Mouse (Mus musculus) colon, adult 2 months (tissue): ENCODE results near the gene Aprt. TPM values are rescaled to one million over a fixed set of nuclear protein-coding genes. Genes with fewer than 3 reads are reported as not detected.

ENCODE experiments used
- polyA plus RNA-seq: library from polyadenylated mRNA; depleted of rRNA; stranded (reverse); fragments of >200 nt; gene quantifications from 2 replicates; pipeline ENCODE4 v1.2.3, GENCODE M21; 2012; rRNA removed

Gene Aprt
- polyA plus RNA-seq: 277 TPM in 2 replicates

DNA sequence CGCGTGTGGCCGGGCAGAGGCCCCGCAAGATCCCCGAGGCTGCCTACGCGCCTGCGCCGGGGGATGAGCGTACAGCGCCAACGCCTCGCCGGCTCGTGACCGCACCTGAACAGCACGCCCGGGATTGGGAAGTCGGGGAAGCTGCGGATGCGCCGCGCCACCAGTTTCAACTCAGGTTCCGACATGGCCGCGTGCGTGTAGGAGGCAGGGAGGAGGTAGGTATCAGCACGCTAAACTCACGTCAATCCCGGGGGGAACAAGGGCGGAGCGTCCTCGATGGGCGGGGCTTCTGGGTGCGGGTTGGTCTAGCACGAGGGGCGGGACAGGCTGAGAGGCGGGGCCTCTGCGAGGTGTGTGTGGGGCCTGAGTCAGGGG lies at the start of gene Aprt:
Gene Aprt (minus strand): TSS at position 262 of the 375 bp plus-strand sequence.

DNA sequence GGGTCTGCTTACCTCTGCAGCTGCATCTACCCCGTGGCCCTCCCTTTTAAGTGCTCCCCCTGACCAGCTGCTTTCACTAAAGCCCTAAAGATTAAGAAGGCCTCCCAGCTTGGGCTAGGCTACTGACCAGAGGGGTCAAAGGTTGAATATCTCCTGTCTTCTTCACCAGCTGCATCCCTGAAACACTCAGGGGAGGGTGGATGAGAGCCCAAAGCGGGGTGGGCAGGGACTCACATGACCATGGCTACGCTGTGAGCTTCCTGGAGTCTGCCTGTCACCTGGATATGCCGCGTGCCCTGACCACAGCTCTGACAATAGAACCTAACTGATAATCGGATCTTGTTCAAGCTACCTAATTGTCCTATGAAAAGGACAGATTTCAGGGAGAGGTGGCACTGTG lies 46.0 kb upstream of the Aprt start, which contains the start of gene Pabpn1l:
Gene Pabpn1l (minus strand): TSS at position 13 of the 400 bp plus-strand sequence.

DNA sequence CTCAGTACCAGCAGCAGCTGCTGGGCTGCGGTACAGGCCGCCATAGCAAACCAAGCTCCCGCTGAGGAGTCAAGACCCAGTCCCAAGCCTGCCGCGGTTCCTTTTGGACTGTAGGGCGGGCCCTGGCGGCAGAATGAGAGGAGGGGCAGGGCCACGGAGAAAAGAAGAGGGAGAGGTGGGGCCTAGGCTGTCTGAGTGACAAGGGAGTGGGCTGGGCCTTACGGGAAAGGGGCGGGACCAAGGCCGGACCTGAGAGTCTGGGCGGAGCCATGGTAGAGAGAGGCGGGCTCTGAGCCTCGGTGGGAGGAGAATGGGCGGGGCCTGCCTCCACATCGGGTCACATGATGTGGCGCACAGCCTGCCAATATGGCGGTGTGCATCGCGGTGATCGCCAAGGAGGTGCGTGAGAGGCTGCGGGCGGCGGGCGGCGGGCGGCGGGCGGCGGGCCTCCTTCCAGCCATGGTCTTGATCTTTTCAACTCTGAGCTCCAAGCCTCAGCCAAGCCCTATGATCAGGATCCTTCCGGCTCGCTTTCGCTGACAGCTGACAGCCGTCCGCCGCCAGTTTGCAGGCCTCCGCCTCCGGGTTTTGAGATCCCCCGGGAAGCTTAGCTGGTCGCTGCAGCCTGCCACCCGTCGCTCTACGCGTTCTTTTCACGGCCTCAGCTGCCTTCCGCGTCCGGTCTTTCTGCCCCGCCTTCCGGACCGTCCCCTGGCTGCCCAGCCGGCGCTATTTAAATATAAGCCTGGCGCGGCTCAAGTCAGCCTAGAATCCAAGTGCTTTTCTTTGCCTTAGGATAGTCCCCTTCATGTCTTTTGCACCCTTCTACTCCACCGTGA lies 34.8 kb upstream of the Aprt start, which contains the start of the genes Galns and Trappc2l:
Gene Galns (minus strand): TSS at position 169 of the 839 bp plus-strand sequence.
Gene Trappc2l (plus strand): TSS at position 346 of the 839 bp plus-strand sequence.

DNA sequence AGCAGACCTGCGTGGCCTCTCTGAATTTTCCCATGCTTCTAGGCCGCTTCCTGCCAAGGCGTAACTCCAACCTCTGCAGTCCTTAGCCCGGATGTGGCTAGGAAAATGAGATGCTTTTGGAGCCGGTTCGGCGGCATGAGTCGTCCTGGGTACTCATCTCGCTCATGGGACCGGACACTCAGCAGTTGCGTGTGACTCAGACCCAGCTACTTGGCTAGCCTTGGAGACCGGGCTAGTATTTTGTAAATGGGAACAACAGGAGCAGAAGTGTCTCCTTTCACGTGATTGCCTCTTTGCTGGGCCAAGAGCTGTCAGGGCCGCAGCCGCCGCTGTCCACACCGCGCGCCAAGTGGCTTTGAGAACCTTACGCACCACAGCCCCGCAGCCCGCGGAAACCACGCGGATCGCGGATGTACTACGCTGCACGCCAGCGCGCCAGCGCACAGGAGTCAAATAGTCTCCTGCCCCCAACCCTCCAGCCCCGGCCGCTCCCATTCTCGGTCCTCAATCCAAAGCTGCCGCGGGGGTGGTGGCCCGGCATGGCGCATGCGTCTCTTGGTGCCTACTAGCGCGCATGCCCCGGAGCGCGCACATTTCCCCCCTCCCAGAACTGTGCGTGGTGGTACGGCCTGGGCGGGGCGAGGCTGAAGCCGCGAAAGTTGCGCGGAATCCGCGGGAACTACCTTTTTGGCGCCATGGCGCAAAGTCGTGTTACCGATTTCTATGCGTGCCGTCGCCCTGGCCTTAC lies 9.2 kb downstream of the Aprt start, which contains the start of gene Cdt1:
Gene Cdt1 (plus strand): TSS at position 655 of the 748 bp plus-strand sequence.

DNA sequence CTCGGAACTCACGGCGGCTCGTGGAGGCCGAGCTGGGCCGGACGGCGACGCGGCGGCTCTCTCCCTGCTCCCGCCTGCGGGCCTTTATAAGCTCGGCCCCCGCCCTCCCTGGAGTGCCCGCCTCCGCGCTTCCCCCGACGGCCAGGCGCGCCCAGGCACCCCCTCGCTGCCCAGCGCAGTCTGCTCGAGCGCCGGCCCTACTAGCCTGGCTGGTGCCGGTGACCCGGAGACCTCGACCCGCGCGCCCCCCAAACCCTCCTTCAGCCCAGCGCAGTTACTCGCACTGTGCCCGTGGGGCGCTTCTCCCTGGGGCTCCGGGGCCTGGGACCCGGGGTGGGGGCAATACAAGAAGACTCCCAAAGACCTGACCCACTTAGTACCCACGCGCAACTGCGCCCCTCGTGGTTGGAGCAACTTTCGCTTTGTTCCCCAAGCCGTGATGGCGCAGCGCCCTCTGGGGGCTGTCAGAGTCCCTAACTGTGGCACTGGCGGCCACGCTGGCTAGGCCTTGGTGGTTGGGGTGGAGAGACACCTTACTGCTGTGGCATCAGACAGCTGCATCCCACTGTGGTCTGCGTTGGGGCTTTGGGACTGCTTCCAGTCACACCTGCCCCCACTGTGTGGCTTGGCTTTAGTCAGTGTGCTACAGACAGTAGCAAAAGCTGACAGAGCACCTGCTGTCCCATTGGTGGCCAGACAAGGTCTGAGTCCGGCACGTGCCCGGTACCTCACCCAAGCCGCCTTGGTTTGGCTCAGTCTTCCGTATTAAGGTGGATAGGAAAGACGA lies 25.3 kb downstream of the Aprt start, which contains the start of gene Piezo1:
Gene Piezo1 (minus strand): TSS at position 65 of the 787 bp plus-strand sequence.

Other genes with a start within 250 kb of the Aprt start
- gene Trhr2, start 216.2 kb downstream of the Aprt start, polyA plus RNA-seq: not detected in 2 replicates
- gene Zc3h18, start 200.3 kb downstream of the Aprt start, polyA plus RNA-seq: 33.2 and 40.0 TPM in 2 replicates
- 0.17 and 1.0 TPM in 2 replicates for gene Il17c, start 154.9 kb downstream of the Aprt start, polyA plus RNA-seq
- gene Cyba, start 144.0 kb downstream of the Aprt start, polyA plus RNA-seq: 329 and 330 TPM in 2 replicates
- 59.0 and 70.3 TPM in 2 replicates for gene Mvd, start 133.5 kb downstream of the Aprt start, polyA plus RNA-seq
- gene Snai3, start 116.2 kb downstream of the Aprt start, polyA plus RNA-seq: 1.2 and 2.7 TPM in 2 replicates
- 68.6 and 71.3 TPM in 2 replicates for gene Rnf166, start 100.8 kb downstream of the Aprt start, polyA plus RNA-seq
- 27.5 and 28.8 TPM in 2 replicates for gene Ctu2, start 100.8 kb downstream of the Aprt start, polyA plus RNA-seq
- 70.0 and 95.6 TPM in 2 replicates for gene Piezo1, start 25.6 kb downstream of the Aprt start, polyA plus RNA-seq
- gene Cdt1, start 8.9 kb downstream of the Aprt start, polyA plus RNA-seq: 29.3 and 35.4 TPM in 2 replicates
- gene Galns, start 34.6 kb upstream of the Aprt start, polyA plus RNA-seq: 23.6 and 24.8 TPM in 2 replicates
- gene Trappc2l, start 34.7 kb upstream of the Aprt start, polyA plus RNA-seq: 169 and 220 TPM in 2 replicates
- gene Pabpn1l, start 45.8 kb upstream of the Aprt start, polyA plus RNA-seq: not detected in 2 replicates
- 18.5 and 33.0 TPM in 2 replicates for gene Cbfa2t3, start 122.2 kb upstream of the Aprt start, polyA plus RNA-seq
- gene Acsf3, start 198.6 kb upstream of the Aprt start, polyA plus RNA-seq: 29.1 and 33.3 TPM in 2 replicates